Mouse (Mus musculus) kidney, postnatal 25 days (tissue): Measurements from ENCODE around the gene Kif28.
"Not testable (repeated sequence)": the region's sequence is repeated elsewhere in the genome, so short reads cannot be mapped to it uniquely, and the experiment has no call there.

ENCODE experiments used
- DNase-seq, 2 experiments: peaks; one replicate each; pipeline ENCODE4 v3.0.0; 2021; ENCODE audit warnings: mixed read lengths in 2 of 2

Gene Kif28

GRCm38 (mm10) chr1:179745171-179745570, at the start of gene Kif28:
Gene Kif28 (minus strand): TSS chr1:179745271.
- DNase-seq, result no peak

GRCm38 (mm10) chr1:179787281-179787680, 42.2 kb upstream of the Kif28 start:
- DNase-seq, result no peak

GRCm38 (mm10) chr1:179785502-179785901, 40.4 kb upstream of the Kif28 start:
- no peak for DNase-seq

- no peak for DNase-seq
Measured at GRCm38 (mm10) chr1:179784098-179784497, 39.0 kb upstream of the Kif28 start.

- DNase-seq, result no peak
Measured at GRCm38 (mm10) chr1:179776831-179777230, 31.8 kb upstream of the Kif28 start.

- no peak for DNase-seq
Measured at GRCm38 (mm10) chr1:179760553-179760952, 15.5 kb upstream of the Kif28 start.

GRCm38 (mm10) chr1:179760086-179760485, 15.0 kb upstream of the Kif28 start:
- no peak for DNase-seq

- no peak for DNase-seq
Measured at GRCm38 (mm10) chr1:179756477-179756876, 11.4 kb upstream of the Kif28 start.

GRCm38 (mm10) chr1:179753006-179753405, 7.9 kb upstream of the Kif28 start:
- peak; percentile 10 to 42 for DNase-seq

GRCm38 (mm10) chr1:179752276-179752675, 7.2 kb upstream of the Kif28 start:
- no peak for DNase-seq

GRCm38 (mm10) chr1:179743593-179744193, 1.4 kb downstream of the Kif28 start:
- DNase-seq, result no peak

GRCm38 (mm10) chr1:179736483-179736882, 8.6 kb downstream of the Kif28 start:
- DNase-seq, result no peak

GRCm38 (mm10) chr1:179734500-179735474, 10.3 kb downstream of the Kif28 start:
- peak; percentile 48 to 54 for DNase-seq

- no peak for DNase-seq
Measured at GRCm38 (mm10) chr1:179731391-179731790, 13.7 kb downstream of the Kif28 start.

- DNase-seq, result no peak
Measured at GRCm38 (mm10) chr1:179728661-179729060, 16.4 kb downstream of the Kif28 start.

- no peak for DNase-seq
Measured at GRCm38 (mm10) chr1:179722811-179723469, 22.1 kb downstream of the Kif28 start.

- no peak for DNase-seq
Measured at GRCm38 (mm10) chr1:179715786-179716185, 29.3 kb downstream of the Kif28 start.

GRCm38 (mm10) chr1:179715289-179715688, 29.8 kb downstream of the Kif28 start:
- DNase-seq, result not testable (repeated sequence)

GRCm38 (mm10) chr1:179713367-179713766, 31.7 kb downstream of the Kif28 start:
- no peak for DNase-seq

GRCm38 (mm10) chr1:179712658-179713057, 32.4 kb downstream of the Kif28 start:
- DNase-seq, result no peak

- no peak for DNase-seq
Measured at GRCm38 (mm10) chr1:179710739-179711138, 34.3 kb downstream of the Kif28 start.

GRCm38 (mm10) chr1:179709390-179709789, 35.7 kb downstream of the Kif28 start:
- no peak for DNase-seq

GRCm38 (mm10) chr1:179705154-179705553, 39.9 kb downstream of the Kif28 start:
- DNase-seq, result no peak
